Mouse (Mus musculus): ENCODE data around the gene Lrch1.

GRCm38 (mm10) chr14:74871220-74871619, 76.5 kb downstream of the Lrch1 start:
- TF ChIP-seq CTCF (IDR thresholded peaks at IDR 0.05; ENCODE audit: low read depth) (no peak), EP300 (IDR thresholded peaks at IDR 0.05; ENCODE audit: low read depth) (no peak)

Data from liver, embryonic 14.5 days (tissue).